Mouse (Mus musculus): ENCODE measurements around the gene Wdfy3.

- no peak for TF ChIP-seq CTCF (IDR thresholded peaks at IDR 0.05; ENCODE audit: insufficient read depth, low read length)
- no peak for TF ChIP-seq POLR2A (IDR thresholded peaks at IDR 0.05; ENCODE audit: borderline replicate concordance, extremely low read depth, low read depth, low read length)
These were observed 233.5 kb downstream of the Wdfy3 start for GRCm38 (mm10) chr5:101836221-101836620.

Measured in lung, adult 2 months (tissue).